Mouse (Mus musculus) thymus, adult 2 months (tissue): Measurements from ENCODE around the gene Atg4a.

Source experiments
- CTCF ChIP-seq: fragments of 200-500 bp; IDR thresholded peaks from 2 replicates; pipeline ENCODE4 v1.5.1; 2012; ENCODE audit warnings: mild to moderate bottlenecking, control low read depth, low read length, moderate library complexity, borderline replicate concordance; ENCODE audit not compliant: control insufficient read depth, poor library complexity, insufficient read depth; ENCODE audit errors: extremely low read depth
- POLR2A ChIP-seq: fragments of 200-500 bp; IDR thresholded peaks from 2 replicates; pipeline ENCODE4 v1.6.1; 2012; ENCODE audit warnings: mild to moderate bottlenecking, low read length, control low read depth, moderate library complexity; ENCODE audit not compliant: control insufficient read depth, poor library complexity, insufficient read depth; ENCODE audit errors: extremely low read depth

GRCm38 (mm10) chrX:141195036-141195435 is 238.3 kb downstream of the Atg4a start:
- TF ChIP-seq POLR2A (no peak), CTCF (no peak)
